Mouse (Mus musculus) layer of hippocampus, adult 6 months (tissue): ENCODE results near the gene Rhox4c. TPM values are rescaled to one million over a fixed set of nuclear protein-coding genes. Genes with fewer than 3 reads are reported as not detected.

ENCODE experiments used
- long read RNA-seq, 2 experiments: library from polyadenylated mRNA; unstranded; transcript quantifications; one replicate each; pipeline ENCODE4 v2.0.0; 2019 to 2020
- polyA plus RNA-seq: library from polyadenylated mRNA; unstranded; fragments of <200 nt; fragmentation: Nextera tagmentation; gene quantifications from 2 replicates; pipeline ENCODE4 v1.2.3, GENCODE M21; 2021

Rhox4c gene
- not detected in 2 replicates for polyA plus RNA-seq
- long read RNA-seq, experiment 1, result 0 reads
- long read RNA-seq, experiment 2, result 0 reads

DNA sequence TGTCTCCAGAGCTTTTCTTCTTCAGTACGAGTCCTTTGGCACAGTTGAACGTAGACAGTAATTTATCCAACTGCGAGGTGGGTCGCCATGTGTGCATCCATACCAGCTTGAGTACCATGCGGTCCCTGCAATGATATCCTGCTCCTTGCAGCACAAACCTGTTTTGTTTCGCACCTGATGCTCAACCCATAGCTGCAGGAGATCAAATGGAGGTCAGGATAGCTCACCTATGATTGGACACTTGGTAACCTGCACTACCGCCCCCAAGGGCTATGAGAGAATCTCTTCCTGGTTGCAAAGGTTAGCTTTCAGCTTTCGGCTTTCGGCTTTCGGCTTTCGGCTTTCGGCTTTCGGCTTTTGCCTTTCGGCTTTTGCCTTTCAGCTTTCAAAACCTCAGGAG lies at the start of gene Rhox4c:
Rhox4c (plus strand) TSS at position 301 of the 400 bp plus-strand sequence.

DNA sequence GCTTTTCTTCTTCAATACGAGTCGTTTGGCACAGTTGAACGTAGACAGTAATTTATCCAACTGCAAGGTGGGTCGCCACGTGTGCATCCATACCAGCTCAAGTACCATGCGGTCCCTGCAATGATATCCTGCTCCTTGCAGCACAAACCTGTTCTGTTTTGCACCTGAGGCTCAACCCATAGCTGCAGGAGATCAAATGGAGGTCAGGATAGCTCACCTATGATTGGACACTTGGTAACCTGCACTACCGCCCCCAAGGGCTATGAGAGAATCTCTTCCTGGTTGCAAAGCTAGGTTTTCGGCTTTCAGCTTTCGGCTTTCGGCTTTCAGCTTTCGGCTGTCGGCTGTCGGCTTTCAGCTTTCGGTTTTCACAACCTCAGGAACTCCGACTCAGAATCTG lies 47.9 kb upstream of the Rhox4c start, which contains the start of gene Rhox4b:
Rhox4b (plus strand) TSS at position 301 of the 400 bp plus-strand sequence.

GRCm38 (mm10) chrX:37453380-37453779 lies 26.8 kb upstream of the Rhox4c start, which contains the start of gene Rhox2c:
Rhox2c (plus strand) TSS chrX:37453680.

DNA sequence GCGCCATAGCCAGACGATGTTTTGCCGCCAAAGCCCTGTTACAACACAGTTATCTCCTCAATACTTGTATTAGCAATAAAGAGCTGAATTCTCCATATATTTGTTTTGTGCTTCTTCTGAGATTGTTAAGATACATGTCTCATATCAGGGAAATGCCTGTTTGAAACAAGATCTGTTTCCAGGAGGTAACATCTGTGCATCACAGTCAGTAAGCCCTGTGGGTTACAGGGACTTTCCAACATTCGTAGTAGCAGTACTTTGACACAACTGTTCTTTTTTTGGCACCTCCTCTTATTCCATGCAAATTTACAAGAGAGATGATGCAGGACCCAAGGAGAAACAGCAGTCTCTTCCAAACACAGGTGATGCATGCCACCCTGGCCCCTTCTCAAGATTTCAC lies 21.9 kb upstream of the Rhox4c start, which contains the start of gene Rhox3c:
Rhox3c (plus strand) TSS at position 301 of the 400 bp plus-strand sequence.

DNA sequence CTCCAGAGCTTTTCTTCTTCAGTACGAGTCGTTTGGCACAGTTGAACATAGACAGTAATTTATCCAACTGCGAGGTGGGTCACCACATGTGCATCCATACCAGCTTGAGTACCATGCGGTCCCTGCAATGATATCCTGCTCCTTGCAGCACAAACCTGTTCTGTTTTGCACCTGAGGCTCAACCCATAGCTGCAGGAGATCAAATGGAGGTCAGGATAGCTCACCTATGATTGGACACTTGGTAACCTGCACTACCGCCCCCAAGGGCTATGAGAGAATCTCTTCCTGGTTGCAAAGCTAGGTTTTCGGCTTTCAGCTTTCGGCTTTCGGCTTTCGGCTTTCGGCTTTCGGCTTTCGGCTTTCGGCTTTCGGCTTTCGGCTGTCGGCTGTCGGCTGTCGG lies 33.9 kb downstream of the Rhox4c start, which contains the start of gene Rhox4d:
Rhox4d (plus strand) TSS at position 301 of the 400 bp plus-strand sequence.

GRCm38 (mm10) chrX:37530152-37530551 lies 50.0 kb downstream of the Rhox4c start, which contains the start of gene Rhox2e:
Rhox2e (plus strand) TSS chrX:37530452.

Other genes starting within 250 kb of the Rhox4c start
- gene Rhox2a, start 235.4 kb upstream of the Rhox4c start, polyA plus RNA-seq, result not detected in 2 replicates
- gene Rhox3a, start 230.4 kb upstream of the Rhox4c start, polyA plus RNA-seq, result not detected in 2 replicates
- not detected in 2 replicates for gene Rhox4a, start 215.0 kb upstream of the Rhox4c start, polyA plus RNA-seq
- not detected in 2 replicates for gene Rhox3a2, start 100.3 kb upstream of the Rhox4c start, polyA plus RNA-seq
- gene Rhox4a2, start 89.5 kb upstream of the Rhox4c start, polyA plus RNA-seq, result not detected in 2 replicates
- gene Rhox2b, start 68.3 kb upstream of the Rhox4c start, polyA plus RNA-seq, result not detected in 2 replicates
- gene Rhox4b, start 47.8 kb upstream of the Rhox4c start, polyA plus RNA-seq, result not detected in 2 replicates
- not detected in 2 replicates for gene Rhox2c, start 26.7 kb upstream of the Rhox4c start, polyA plus RNA-seq
- not detected in 2 replicates for gene Rhox3c, start 21.8 kb upstream of the Rhox4c start, polyA plus RNA-seq
- not detected in 2 replicates for gene Rhox2d, start 13.1 kb downstream of the Rhox4c start, polyA plus RNA-seq
- not detected in 2 replicates for gene Rhox4d, start 34.0 kb downstream of the Rhox4c start, polyA plus RNA-seq
- gene Rhox2e, start 50.1 kb downstream of the Rhox4c start, polyA plus RNA-seq, result not detected in 2 replicates
- gene Rhox3e, start 61.7 kb downstream of the Rhox4c start, polyA plus RNA-seq, result not detected in 2 replicates
- gene Rhox4e, start 77.1 kb downstream of the Rhox4c start, polyA plus RNA-seq, result not detected in 2 replicates
- gene Rhox2f, start 91.1 kb downstream of the Rhox4c start, polyA plus RNA-seq, result not detected in 2 replicates
- not detected in 2 replicates for gene Rhox3f, start 100.7 kb downstream of the Rhox4c start, polyA plus RNA-seq
- not detected in 2 replicates for gene Rhox4f, start 127.4 kb downstream of the Rhox4c start, polyA plus RNA-seq
- not detected in 2 replicates for gene Rhox3g, start 148.3 kb downstream of the Rhox4c start, polyA plus RNA-seq
- gene Rhox2g, start 163.1 kb downstream of the Rhox4c start, polyA plus RNA-seq, result not detected in 2 replicates
- gene Rhox4g, start 171.0 kb downstream of the Rhox4c start, polyA plus RNA-seq, result not detected in 2 replicates
- not detected in 2 replicates for gene Rhox3h, start 188.4 kb downstream of the Rhox4c start, polyA plus RNA-seq
- gene Rhox2h, start 192.9 kb downstream of the Rhox4c start, polyA plus RNA-seq, result not detected in 2 replicates